Mouse (Mus musculus): ENCODE results near the gene Gorasp2.

Gene Gorasp2

GRCm38 (mm10) chr2:70751655-70752054 lies 90.3 kb downstream of the Gorasp2 start:
- DNase-seq = no peak

GRCm38 (mm10) chr2:70752149-70752548 lies 90.8 kb downstream of the Gorasp2 start:
- peak; percentile 6 for DNase-seq
